Mouse (Mus musculus) kidney, adult 9 months (tissue): ENCODE results near the gene Slc4a3.

Source experiments
- DNase-seq: peaks from one replicate; pipeline ENCODE4 v3.0.0; 2022

Gene Slc4a3

DNA sequence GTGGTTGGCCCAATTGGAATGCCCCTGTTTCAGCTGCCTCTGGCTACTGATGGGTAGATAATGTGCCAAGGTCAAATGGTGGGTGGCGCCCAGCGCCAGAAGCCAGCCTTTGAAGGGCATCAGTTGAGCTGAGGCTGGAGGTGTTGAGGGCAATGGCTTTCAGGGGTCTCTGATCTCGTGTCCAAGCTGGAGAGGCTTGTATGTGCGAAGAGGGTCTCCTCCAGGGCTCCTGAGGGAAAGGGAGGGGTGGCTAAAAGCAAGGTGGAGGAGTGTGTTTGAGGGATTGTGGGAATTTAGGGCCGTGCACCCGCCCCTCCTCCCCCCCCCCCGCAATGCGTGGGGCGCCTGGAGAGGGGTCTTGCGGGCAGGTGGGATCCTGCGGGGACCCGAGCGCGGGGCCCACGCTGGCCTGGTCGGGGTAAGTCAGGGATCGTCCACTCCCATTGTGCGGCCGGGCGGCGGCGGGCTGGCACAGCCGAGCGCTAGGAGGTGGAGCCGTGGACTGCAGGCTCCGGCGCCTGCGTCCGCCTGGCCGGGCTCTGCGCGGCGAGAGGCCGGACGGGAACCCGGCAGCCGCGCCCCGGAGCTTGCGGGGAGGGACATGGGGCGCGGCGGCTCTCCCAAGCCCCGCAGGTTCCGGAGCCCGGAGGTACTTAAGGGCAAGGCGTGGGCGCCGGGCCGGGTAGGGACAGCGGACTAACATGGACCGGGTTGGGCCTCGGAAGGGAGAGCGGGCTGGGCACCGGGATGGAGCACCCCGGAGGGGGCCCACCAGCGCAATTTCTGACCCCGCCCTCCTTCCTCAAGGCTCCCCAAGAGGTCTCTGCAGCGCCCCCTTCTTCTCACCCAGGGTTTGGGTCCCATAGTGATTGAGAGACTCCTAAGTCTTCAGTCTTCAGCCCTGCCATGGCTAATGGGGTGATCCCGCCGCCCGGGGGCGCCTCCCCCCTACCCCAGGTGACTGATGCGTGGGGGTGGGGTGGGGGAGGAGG lies at the start of gene Slc4a3:
Gene Slc4a3 (plus strand): TSS at position 302 of the 992 bp plus-strand sequence.
- peak; percentile 58 for DNase-seq

DNA sequence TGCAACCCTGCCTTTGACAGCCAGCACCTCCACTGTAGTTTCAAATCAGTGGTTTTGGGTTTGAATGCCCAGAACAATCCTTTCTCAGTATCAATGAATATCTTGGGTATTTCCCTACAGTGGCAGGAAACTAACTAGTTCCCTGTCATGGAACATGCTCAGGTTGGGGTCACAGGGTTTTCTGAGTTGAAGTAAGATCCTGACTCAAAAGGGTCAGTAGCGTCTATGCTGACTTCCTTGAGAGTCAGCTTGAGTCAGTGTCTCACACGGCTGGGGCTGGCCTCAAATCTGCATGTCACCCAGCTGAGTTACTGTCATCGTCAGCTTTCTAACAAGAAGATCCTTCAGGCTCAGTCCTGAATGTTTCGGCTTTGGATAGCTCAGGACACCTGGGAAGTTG lies 47.2 kb upstream of the Slc4a3 start:
- no peak for DNase-seq

- DNase-seq: no peak
Observed at GRCm38 (mm10) chr1:75499441-75499840, 46.6 kb upstream of the Slc4a3 start.

GRCm38 (mm10) chr1:75501905-75502304 lies 44.2 kb upstream of the Slc4a3 start:
- no peak for DNase-seq

DNA sequence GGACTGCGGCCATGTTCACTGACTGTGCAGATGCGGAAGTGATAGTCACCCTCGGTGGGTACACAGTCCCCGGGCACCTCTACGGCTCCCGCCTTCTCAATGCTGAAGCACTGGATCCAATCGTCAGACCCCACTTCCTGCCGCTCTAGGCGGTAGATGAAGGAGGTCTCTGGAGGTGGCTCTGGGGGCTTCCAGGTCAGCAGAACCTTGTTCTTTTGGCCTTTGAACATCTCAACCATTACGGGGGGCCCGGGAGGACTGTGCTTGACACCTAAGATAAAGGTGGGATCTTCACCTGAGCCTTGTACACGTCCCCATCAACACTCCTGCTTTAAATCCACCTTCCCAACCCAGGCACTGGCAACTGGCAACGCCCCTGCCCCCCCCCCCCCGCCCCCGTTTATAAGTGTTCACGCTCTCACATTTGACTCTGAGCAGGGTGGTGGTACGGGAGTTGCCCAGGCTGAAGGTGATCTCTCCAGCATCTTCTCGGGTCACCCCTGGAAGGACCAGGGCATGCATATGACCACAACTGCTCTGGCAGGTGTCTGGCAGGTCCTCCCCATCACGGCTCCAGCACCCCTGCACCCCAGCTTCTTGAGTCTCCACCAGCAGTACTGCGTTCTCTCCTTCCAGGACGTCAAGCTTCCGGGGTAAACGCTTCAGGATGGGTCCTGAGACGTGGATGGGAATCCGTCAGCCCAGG lies 43.0 kb upstream of the Slc4a3 start:
- no peak for DNase-seq

DNA sequence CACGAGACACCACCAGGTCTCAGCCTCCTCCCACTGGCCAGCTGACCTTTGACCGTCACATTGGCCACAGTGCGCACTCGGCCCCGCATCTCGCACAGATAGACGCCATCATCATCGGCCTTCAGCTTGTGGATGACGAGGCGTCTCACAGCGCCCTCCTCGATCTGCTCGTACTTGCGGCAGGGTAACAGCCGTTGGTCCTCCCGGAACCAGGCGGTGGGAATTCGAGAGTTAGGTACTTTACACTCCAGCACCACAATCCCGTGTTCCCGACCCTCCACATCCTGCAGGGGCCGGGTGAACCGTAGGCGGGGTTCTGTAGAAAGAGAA lies 42.5 kb upstream of the Slc4a3 start:
- DNase-seq: no peak

GRCm38 (mm10) chr1:75504256-75505045 lies 41.6 kb upstream of the Slc4a3 start:
- DNase-seq: no peak

DNA sequence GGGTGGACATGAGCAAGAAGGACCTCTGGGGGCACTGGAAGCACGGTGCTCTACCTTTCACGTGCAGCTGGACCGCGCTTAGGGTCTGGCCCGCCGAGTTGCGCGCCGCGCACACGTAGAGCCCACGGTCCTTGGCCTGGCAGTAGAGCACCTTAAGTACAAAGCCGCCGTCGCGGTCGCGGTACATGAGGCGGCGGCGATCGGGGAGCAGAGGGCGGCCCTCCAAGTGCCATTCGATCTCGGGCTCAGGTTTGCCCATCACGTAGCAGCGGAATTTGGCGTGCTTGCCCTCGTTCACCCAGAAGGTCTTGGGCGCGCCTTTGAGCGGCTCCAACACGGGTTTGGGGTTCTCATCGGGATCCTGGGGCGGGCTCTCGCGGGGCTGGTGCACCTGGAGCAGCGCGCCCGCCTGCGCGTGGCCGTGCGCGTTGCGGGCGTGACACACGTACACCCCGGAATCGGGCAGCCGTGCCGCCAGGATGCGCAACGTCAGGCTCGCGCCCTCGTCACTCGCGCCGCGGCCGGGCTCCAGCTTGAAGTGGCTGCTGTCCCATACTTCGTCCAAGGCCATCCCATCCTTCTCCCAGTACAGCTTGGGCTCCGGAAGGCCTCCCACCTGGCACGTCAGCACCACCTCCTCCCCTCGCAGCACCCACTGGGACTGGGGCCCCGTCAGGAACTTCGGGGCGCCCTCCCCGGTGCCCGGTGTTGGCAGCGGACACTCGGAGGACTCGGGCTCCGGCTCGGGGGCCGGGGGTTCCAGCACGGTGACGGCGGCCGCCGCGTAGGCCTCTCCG lies 40.7 kb upstream of the Slc4a3 start:
- no peak for DNase-seq

DNA sequence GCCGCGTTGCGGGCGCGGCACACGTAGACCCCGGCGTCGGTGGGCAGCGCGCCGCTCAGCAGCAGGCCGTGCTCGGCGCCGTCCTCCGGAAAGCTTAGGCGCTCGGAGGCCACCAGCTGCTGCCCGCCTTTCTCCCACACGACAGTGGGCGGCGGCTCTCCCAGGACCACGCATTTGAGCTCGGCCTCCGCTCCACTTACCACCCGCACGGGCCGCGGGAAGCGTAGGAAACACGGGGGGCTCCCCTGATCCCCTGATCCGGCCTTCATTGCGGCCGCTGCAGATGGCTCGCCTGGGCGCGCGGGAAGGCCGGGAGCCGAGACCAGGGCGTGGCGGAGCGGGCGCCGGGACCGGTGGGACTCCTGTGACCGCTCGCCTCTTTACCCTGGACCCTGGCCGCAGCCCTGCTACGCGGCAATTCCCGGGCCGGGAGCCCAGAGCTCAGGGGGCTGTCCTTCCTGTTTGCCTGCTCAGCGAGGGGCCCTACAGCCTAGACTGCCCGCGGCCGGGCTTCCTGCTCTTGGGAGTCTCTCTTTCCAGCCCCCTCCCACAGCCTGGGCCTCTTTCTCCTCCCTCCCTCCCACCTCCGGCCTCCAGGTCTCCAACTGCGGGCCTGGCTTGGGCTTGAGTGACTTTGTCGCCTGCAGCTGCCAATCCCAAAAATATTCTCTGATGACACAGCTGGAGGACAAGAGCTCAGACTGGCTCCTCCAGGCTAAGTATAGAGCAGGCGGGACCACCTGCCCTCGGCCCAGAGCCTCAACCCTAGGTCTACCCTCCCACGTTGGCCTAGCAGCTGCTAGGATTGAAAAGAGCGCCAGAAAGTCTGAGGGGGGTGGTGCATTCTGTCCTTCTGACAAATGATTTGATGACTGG lies 39.9 kb upstream of the Slc4a3 start, which contains the start of gene Obsl1:
Gene Obsl1 (minus strand): TSS at position 497 of the 876 bp plus-strand sequence.
- DNase-seq: no peak

DNA sequence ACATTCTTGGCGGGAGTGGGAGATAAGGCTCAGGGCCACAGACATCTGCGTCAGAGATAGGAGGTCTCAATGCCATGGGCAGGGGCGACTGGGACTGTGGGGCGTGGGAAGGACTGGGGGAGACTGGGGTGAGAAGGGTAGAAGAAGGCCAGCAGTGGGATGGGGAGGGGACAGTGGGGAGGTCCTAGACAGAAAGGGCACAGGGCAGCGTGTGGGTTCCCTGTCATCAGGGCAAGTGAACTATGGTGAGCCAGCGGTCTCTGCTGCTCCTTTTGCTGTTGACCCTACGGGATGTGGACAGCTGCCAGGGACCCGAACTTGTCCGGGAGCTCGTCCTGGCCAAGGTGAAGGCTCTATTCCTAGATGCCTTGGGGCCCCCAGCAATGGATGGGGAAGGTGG lies 39.1 kb upstream of the Slc4a3 start, which contains the start of gene Inha:
Gene Inha (plus strand): TSS at position 72 of the 400 bp plus-strand sequence.
- no peak for DNase-seq

DNA sequence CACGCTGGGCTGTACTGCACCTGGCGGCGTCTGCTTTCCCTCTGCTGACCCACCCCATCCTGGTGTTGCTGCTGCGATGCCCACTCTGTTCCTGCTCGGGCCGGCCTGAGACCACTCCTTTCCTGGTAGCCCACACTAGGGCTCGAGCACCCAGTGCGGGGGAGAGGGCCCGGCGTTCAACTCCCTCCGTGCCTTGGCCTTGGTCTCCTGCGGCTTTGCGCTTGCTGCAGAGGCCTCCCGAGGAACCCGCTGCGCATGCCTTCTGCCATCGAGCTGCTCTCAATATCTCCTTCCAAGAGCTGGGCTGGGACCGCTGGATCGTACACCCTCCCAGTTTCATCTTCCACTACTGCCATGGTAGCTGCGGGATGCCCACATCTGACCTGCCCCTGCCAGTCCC lies 36.5 kb upstream of the Slc4a3 start:
- no peak for DNase-seq

DNA sequence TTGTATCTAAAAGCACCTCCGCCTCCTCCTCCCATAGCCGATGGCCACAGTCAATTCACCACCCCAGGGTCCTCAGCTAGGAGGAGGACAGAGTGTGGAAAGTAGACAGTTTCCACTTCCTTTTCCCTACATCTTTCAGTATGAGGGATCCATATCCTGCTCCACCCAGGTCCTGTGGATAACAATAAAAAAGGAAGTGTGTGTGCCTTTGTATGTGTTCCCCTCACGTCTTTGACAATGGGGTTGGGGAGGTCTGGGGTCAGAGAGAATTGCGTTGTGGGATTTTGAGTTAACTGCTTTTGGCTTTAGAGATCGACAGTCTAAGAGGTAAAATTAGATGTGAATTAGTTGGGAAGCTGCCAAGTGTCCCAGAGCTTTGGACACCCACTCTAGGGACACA lies 35.9 kb upstream of the Slc4a3 start:
- DNase-seq: no peak

GRCm38 (mm10) chr1:75511437-75512210 lies 34.4 kb upstream of the Slc4a3 start:
- DNase-seq: no peak

- DNase-seq: no peak
Observed at GRCm38 (mm10) chr1:75512550-75512949, 33.5 kb upstream of the Slc4a3 start.

DNA sequence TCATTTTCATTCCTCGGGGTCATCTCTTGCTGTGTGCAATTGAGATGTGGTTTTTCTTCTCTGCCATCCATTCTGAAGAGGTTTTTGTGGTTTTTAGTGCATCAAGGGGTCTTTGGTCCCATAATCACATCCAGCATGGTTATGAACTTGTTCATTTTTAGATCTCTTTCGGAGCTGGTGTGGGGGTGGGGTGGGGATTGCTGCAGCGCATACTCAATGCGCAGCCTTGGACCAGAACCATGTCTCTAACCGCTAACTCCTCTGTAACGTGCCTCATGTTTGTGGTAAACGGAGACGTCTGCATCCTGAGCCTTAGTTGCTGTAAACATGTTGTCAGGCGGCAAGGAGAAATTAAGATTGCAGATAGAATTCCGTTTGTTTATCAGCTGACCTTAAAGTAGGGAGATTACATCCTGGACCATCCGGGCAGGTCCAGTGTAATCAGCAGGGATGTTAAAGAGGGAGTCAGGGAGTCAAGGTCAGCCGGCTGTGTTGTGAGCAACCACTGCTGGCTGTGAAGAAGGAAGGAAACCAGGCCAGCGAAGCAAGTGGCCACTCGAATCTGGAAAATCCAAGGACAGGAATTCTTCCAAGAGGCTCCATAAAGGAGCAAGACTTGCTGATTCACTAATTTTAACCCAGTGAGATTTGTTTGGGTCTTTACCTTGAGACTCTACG lies 29.2 kb upstream of the Slc4a3 start:
- DNase-seq: no peak

- no peak for DNase-seq
Observed at GRCm38 (mm10) chr1:75517984-75518383, 28.1 kb upstream of the Slc4a3 start.

- DNase-seq: no peak
Observed at GRCm38 (mm10) chr1:75518427-75518826, 27.6 kb upstream of the Slc4a3 start.

DNA sequence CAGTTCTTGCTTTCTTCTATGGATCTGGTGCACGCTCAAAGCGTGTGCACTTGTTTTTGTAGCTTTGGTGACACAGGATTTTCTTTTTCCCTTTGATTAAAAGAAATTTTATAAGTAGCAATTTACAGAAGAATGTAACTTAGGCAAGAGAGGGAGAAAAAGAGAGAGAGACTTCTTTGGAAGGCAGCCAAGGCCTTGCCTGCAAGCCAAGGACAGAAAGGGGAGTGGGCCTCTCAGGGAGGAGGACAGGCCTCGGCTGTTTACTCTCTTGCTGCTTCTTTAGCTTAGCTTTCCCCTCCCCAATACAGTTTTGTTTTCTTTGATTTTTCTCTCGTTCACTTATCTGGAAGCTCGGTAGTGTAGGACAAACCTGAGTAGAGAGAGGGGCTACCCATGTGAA lies 26.5 kb upstream of the Slc4a3 start:
- DNase-seq: no peak

DNA sequence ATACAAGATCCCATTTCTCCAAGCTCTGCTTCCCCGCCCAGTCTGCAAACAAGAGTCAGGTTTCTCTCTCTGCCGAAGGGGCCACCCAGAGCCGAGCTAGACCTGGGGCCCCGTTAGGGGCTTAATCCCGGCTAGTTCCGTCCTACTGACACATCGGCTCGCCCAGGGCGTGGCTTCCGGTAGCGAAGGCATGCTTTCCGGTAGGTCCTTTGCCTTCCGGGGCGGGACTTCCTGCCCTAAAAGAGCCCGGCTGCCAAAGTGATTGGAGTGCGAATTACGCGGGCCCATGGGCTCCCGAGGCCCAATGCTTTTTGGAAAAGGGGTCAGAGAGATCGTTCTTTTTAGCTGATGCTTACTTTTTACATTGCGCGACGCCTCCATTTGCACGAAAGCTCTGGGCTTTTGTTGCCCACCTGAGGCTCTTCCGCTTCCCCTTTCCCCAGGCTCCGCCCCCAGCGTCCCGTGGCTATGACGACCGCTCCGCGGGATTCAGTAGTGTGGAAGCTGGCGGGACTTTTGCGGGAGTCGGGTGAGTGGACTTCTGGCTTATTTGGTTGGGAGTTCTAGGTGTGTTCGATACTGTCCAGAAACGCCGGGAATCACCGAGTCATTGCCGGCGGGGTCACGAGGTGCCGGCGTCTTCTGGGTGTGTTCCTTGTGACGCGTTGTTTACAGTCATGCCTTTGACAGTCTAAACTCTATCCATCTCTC lies 24.6 kb upstream of the Slc4a3 start, which contains the start of gene Stk11ip:
Gene Stk11ip (plus strand): TSS at position 209 of the 711 bp plus-strand sequence.
- peak; percentile 95 for DNase-seq
